Mouse (Mus musculus): ENCODE results near the gene Gm14862. TPM values are rescaled to one million over a fixed set of nuclear protein-coding genes. Genes with fewer than 3 reads are reported as not detected.

Gm14862 gene
- polyA plus RNA-seq, 1 experiment: not detected

- DNase-seq (ENCODE audit: low spot score): no peak
Observed at GRCm38 (mm10) chrX:9222412-9223221, 34.1 kb downstream of the Gm14862 start.

- DNase-seq (ENCODE audit: low spot score): no peak
Observed at GRCm38 (mm10) chrX:9221736-9222135, 35.0 kb downstream of the Gm14862 start.

- no peak for DNase-seq (ENCODE audit: low spot score)
Observed at GRCm38 (mm10) chrX:9221206-9221605, 35.5 kb downstream of the Gm14862 start.

GRCm38 (mm10) chrX:9219570-9219969, 37.1 kb downstream of the Gm14862 start:
- no peak for DNase-seq (ENCODE audit: low spot score)

- DNase-seq (ENCODE audit: low spot score): no peak
Observed at GRCm38 (mm10) chrX:9216244-9216643, 40.5 kb downstream of the Gm14862 start.

- no peak for DNase-seq (ENCODE audit: low spot score)
Observed at GRCm38 (mm10) chrX:9205121-9205520, 51.6 kb downstream of the Gm14862 start.

- no peak for DNase-seq (ENCODE audit: low spot score)
Observed at GRCm38 (mm10) chrX:9202781-9203405, 53.8 kb downstream of the Gm14862 start.

- no peak for DNase-seq (ENCODE audit: low spot score)
Observed at GRCm38 (mm10) chrX:9201954-9202353, 54.7 kb downstream of the Gm14862 start.

Other genes with a start within 250 kb of the Gm14862 start
- gene Fthl17e, start 223.4 kb downstream of the Gm14862 start, polyA plus RNA-seq (2012; rRNA removed): not detected in 2 replicates
- not detected in 2 replicates for gene Fthl17f, start 193.9 kb downstream of the Gm14862 start, polyA plus RNA-seq (2012; rRNA removed)
- not detected in 2 replicates for gene 4930402K13Rik, start 152.3 kb downstream of the Gm14862 start, polyA plus RNA-seq (2012; rRNA removed)
- gene Lancl3, start 57.0 kb downstream of the Gm14862 start, polyA plus RNA-seq (2012; rRNA removed): 3.4 and 3.5 TPM in 2 replicates
- gene Xk, start 15.9 kb upstream of the Gm14862 start, polyA plus RNA-seq (2012; rRNA removed): 13.8 and 16.7 TPM in 2 replicates
- 0.84 and 0.89 TPM in 2 replicates for gene H2al1m, start 26.9 kb upstream of the Gm14862 start, polyA plus RNA-seq (2012; rRNA removed)
- not detected in 2 replicates for gene H2al1k, start 93.7 kb upstream of the Gm14862 start, polyA plus RNA-seq (2012; rRNA removed)
- gene Cybb, start 230.9 kb upstream of the Gm14862 start, polyA plus RNA-seq (2012; rRNA removed): 5.0 and 7.7 TPM in 2 replicates

All from urinary bladder, adult 2 months (tissue).